Mouse (Mus musculus): ENCODE data around the gene Ifna6.
"Not testable (repeated sequence)": the region's sequence is repeated elsewhere in the genome, so short reads cannot be mapped to it uniquely, and the experiment has no call there.

The Ifna6 gene

DNA sequence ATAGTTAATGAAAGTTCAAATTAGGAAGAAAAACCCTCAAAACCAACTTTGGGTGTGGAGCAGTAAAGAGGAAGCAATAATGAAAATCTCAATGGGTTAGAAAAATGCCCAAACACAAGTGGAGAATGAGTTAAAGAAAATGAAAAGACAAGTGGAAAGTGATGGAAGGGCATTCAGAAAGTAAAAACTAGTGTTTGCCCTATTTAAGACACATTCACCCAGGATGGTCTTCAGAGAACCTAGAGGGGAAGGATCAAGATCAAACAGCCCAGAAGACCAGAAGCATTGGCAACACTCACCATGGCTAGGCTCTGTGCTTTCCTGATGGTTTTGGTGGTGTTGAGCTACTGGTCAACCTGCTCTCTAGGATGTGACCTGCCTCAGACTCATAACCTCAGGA is at the start of gene Ifna6:
Ifna6 (plus strand) TSS at position 301 of the 400 bp plus-strand sequence.
- not testable (repeated sequence) for DNase-seq (ENCODE audit: low spot score in 2 of 2)

DNA sequence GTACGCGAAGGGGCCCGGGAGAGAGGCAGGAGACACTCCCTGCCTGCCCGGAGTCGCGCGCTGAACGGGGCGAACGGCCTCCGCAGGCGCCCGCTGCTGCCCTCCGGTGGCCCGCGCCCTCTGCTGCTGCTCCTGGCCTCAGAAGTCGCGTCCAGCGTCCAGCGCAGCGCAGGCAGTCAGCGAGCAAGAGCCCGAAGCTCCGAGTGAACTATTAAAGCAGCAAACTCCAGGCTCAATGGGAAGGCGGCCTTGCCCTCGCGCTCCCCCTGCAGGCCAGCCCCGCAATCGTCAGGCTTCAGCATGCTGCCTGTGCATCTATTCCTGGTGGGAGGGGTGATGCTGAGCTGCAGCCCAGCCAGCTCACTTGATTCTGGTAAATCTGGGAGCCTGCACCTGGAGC is 47.7 kb upstream of the Ifna6 start, which contains the start of gene Gm13272:
Gm13272 (plus strand) TSS at position 301 of the 400 bp plus-strand sequence.
- DNase-seq (ENCODE audit: low spot score in 2 of 2) = not testable (repeated sequence)

DNA sequence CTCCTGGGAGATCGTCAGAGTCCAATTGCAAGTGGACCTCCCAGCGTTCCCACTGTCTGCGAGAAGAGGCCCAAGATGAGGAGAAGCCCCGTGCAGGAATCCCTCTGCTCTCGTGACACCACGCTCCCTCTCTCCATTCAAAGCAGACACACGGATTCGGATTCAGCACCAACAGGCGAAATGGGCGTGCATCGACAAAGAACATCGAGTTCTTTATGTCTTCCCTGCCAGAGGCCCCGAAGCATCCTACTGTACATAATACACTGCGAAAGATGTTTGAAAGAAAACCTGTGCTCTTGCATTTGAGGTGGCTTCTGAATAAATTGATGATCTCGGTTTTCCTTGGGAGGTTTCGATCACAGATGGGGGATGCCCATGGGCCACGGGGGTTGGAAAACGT is 46.9 kb upstream of the Ifna6 start:
- not testable (repeated sequence) for DNase-seq (ENCODE audit: low spot score in 2 of 2)

DNA sequence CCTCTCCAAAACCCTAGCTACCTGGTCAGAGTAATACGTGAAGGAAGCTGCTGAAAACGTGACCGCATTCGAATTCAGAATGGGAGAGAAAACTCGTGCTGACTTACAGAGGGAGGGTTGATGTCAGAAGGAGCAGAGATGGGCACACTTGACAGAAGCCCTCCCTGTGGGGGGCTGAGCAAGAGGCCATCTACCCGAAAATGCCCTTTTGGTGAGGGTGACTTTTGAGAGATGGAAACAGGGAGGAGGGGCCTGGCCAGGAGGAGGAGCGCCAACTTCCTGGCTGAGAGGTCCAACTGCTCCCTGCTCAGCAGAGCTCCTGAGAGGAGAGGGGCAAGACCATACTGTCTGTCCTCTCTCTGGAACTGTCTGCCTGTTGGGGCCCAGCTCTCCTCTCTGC is 45.4 kb upstream of the Ifna6 start, which contains the start of gene Ifnz:
Ifnz (plus strand) TSS at position 301 of the 400 bp plus-strand sequence.
- DNase-seq (ENCODE audit: low spot score in 2 of 2) = not testable (repeated sequence)

DNA sequence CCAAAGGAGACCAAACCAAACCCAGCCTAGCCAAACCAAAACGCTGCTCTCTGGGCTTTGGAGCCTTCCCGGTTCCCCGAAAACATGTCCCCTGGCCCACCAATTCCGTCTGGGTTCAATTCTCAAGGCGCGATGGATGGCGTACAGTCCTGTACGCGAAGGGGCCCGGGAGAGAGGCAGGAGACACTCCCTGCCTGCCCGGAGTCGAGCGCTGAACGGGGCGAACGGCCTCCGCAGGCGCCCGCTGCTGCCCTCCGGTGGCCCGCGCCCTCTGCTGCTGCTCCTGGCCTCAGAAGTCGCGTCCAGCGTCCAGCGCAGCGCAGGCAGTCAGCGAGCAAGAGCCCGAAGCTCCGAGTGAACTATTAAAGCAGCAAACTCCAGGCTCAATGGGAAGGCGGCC is 44.9 kb upstream of the Ifna6 start:
- DNase-seq (ENCODE audit: low spot score in 2 of 2) = not testable (repeated sequence)

DNA sequence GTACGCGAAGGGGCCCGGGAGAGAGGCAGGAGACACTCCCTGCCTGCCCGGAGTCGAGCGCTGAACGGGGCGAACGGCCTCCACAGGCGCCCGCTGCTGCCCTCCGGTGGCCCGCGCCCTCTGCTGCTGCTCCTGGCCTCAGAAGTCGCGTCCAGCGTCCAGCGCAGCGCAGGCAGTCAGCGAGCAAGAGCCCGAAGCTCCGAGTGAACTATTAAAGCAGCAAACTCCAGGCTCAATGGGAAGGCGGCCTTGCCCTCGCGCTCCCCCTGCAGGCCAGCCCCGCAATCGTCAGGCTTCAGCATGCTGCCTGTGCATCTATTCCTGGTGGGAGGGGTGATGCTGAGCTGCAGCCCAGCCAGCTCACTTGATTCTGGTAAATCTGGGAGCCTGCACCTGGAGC is 41.8 kb upstream of the Ifna6 start, which contains the start of gene Gm13276:
Gm13276 (plus strand) TSS at position 301 of the 400 bp plus-strand sequence.
- DNase-seq (ENCODE audit: low spot score in 2 of 2) = not testable (repeated sequence)

DNA sequence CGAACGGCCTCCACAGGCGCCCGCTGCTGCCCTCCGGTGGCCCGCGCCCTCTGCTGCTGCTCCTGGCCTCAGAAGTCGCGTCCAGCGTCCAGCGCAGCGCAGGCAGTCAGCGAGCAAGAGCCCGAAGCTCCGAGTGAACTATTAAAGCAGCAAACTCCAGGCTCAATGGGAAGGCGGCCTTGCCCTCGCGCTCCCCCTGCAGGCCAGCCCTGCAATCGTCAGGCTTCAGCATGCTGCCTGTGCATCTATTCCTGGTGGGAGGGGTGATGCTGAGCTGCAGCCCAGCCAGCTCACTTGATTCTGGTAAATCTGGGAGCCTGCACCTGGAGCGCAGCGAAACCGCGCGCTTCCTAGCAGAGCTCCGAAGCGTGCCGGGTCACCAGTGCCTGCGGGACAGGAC is 38.8 kb upstream of the Ifna6 start, which contains the start of gene Gm13277:
Gm13277 (plus strand) TSS at position 231 of the 400 bp plus-strand sequence.
- DNase-seq (ENCODE audit: low spot score in 2 of 2) = peak; percentile 33 to 59

DNA sequence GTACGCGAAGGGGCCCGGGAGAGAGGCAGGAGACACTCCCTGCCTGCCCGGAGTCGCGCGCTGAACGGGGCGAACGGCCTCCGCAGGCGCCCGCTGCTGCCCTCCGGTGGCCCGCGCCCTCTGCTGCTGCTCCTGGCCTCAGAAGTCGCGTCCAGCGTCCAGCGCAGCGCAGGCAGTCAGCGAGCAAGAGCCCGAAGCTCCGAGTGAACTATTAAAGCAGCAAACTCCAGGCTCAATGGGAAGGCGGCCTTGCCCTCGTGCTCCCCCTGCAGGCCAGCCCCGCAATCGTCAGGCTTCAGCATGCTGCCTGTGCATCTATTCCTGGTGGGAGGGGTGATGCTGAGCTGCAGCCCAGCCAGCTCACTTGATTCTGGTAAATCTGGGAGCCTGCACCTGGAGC is 36.0 kb upstream of the Ifna6 start, which contains the start of gene Gm13278:
Gm13278 (plus strand) TSS at position 301 of the 400 bp plus-strand sequence.
- DNase-seq (ENCODE audit: low spot score in 2 of 2) = not testable (repeated sequence)

DNA sequence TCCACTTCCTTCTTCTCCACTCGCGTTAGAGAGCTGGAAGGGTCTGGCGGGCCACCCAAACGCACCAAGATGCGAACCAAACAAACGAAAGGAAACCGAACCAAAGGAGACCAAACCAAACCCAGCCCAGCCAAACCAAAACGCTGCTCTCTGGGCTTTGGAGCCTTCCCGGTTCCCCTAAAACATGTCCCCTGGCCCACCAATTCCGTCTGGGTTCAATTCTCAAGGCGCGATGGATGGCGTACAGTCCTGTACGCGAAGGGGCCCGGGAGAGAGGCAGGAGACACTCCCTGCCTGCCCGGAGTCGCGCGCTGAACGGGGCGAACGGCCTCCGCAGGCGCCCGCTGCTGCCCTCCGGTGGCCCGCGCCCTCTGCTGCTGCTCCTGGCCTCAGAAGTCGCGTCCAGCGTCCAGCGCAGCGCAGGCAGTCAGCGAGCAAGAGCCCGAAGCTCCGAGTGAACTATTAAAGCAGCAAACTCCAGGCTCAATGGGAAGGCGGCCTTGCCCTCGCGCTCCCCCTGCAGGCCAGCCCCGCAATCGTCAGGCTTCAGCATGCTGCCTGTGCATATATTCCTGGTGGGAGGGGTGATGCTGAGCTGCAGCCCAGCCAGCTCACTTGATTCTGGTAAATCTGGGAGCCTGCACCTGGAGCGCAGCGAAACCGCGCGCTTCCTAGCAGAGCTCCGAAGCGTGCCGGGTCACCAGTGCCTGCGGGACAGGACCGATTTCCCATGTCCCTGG is 33.1 kb upstream of the Ifna6 start, which contains the start of gene Gm13275:
Gm13275 (plus strand) TSS at position 552 of the 740 bp plus-strand sequence.
- peak; percentile 66 for DNase-seq (ENCODE audit: low spot score in 2 of 2)

DNA sequence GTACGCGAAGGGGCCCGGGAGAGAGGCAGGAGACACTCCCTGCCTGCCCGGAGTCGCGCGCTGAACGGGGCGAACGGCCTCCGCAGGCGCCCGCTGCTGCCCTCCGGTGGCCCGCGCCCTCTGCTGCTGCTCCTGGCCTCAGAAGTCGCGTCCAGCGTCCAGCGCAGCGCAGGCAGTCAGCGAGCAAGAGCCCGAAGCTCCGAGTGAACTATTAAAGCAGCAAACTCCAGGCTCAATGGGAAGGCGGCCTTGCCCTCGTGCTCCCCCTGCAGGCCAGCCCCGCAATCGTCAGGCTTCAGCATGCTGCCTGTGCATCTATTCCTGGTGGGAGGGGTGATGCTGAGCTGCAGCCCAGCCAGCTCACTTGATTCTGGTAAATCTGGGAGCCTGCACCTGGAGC is 30.1 kb upstream of the Ifna6 start, which contains the start of gene Gm13279:
Gm13279 (plus strand) TSS at position 301 of the 400 bp plus-strand sequence.
- not testable (repeated sequence) for DNase-seq (ENCODE audit: low spot score in 2 of 2)

DNA sequence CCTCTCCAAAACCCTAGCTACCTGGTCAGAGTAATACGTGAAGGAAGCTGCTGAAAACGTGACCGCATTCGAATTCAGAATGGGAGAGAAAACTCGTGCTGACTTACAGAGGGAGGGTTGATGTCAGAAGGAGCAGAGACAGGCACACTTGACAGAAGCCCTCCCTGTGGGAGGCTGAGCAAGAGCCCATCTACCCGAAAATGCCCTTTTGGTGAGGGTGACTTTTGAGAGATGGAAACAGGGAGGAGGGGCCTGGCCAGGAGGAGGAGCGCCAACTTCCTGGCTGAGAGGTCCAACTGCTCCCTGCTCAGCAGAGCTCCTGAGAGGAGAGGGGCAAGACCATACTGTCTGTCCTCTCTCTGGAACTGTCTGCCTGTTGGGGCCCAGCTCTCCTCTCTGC is 27.9 kb upstream of the Ifna6 start, which contains the start of gene Gm13285:
Gm13285 (plus strand) TSS at position 301 of the 400 bp plus-strand sequence.
- DNase-seq (ENCODE audit: low spot score in 2 of 2) = not testable (repeated sequence)

DNA sequence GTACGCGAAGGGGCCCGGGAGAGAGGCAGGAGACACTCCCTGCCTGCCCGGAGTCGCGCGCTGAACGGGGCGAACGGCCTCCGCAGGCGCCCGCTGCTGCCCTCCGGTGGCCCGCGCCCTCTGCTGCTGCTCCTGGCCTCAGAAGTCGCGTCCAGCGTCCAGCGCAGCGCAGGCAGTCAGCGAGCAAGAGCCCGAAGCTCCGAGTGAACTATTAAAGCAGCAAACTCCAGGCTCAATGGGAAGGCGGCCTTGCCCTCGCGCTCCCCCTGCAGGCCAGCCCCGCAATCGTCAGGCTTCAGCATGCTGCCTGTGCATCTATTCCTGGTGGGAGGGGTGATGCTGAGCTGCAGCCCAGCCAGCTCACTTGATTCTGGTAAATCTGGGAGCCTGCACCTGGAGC is 24.3 kb upstream of the Ifna6 start, which contains the start of gene Gm13287:
Gm13287 (plus strand) TSS at position 301 of the 400 bp plus-strand sequence.
- not testable (repeated sequence) for DNase-seq (ENCODE audit: low spot score in 2 of 2)

DNA sequence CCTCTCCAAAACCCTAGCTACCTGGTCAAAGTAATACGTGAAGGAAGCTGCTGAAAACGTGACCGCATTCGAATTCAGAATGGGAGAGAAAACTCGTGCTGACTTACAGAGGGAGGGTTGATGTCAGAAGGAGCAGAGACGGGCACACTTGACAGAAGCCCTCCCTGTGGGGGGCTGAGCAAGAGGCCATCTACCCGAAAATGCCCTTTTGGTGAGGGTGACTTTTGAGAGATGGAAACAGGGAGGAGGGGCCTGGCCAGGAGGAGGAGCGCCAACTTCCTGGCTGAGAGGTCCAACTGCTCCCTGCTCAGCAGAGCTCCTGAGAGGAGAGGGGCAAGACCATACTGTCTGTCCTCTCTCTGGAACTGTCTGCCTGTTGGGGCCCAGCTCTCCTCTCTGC is 22.0 kb upstream of the Ifna6 start, which contains the start of gene Gm13288:
Gm13288 (plus strand) TSS at position 301 of the 400 bp plus-strand sequence.
- not testable (repeated sequence) for DNase-seq (ENCODE audit: low spot score in 2 of 2)

DNA sequence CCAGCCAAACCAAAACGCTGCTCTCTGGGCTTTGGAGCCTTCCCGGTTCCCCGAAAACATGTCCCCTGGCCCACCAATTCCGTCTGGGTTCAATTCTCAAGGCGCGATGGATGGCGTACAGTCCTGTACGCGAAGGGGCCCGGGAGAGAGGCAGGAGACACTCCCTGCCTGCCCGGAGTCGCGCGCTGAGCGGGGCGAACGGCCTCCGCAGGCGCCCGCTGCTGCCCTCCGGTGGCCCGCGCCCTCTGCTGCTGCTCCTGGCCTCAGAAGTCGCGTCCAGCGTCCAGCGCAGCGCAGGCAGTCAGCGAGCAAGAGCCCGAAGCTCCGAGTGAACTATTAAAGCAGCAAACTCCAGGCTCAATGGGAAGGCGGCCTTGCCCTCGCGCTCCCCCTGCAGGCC is 21.5 kb upstream of the Ifna6 start:
- not testable (repeated sequence) for DNase-seq (ENCODE audit: low spot score in 2 of 2)

DNA sequence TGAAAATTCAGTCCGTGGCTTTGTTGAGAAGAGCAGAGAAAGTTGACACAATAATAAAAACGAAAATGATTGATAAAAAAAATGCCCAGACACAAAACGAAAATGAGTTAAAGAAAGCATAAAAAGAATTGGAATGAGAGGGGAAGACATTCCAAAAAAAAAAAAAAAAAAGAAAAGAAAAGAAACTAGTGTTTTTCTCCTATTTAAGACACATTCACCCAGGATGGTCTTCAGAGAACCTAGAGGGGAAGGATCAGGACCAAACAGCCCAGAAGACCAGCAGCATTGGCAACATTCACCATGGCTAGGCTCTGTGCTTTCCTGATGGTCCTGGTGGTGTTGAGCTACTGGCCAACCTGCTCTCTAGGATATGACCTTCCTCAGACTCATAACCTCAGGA is 11.3 kb upstream of the Ifna6 start, which contains the start of gene Ifna7:
Ifna7 (plus strand) TSS at position 301 of the 400 bp plus-strand sequence.
- DNase-seq (ENCODE audit: low spot score in 2 of 2) = no peak

DNA sequence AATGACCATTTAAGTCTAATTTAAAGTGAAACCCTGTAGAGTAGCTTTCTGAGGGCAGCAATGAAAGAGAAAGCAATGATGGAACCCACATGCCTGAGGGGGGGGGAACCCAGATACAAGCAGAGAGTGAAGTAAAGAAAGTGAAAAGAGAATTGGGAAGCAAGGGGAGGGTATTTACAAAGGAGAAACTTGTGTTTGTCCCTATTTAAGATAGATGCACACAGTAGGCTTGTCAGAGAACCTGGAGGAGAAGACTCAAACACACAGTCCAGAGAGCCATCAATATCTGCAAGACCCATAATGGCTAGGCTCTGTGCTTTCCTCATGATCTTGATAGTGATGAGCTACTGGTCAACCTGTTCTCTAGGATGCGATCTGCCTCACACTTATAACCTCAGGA is 7.6 kb upstream of the Ifna6 start, which contains the start of gene Ifna11:
Ifna11 (plus strand) TSS at position 301 of the 400 bp plus-strand sequence.
- no peak for DNase-seq (ENCODE audit: low spot score in 2 of 2)

DNA sequence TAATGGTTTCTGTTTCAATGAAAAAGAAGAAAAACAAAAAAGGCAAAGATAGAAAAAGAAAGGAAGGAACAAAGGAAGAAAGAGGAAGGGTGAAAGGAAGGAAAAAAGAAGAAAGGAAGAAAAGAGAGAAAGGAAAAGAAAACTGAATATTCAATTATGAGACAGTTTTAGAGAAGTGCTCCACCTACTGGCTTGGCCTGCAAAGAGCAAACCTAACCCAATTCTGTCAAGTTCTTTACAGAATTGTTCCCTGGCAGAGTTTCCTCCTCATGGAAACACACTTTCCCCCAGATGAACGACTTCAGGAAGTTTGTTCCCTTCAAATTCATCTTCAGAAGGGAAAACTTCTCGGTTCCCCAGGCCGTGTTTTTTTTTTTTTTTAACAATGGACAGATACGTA is 4.2 kb upstream of the Ifna6 start:
- DNase-seq (ENCODE audit: low spot score in 2 of 2) = no peak

DNA sequence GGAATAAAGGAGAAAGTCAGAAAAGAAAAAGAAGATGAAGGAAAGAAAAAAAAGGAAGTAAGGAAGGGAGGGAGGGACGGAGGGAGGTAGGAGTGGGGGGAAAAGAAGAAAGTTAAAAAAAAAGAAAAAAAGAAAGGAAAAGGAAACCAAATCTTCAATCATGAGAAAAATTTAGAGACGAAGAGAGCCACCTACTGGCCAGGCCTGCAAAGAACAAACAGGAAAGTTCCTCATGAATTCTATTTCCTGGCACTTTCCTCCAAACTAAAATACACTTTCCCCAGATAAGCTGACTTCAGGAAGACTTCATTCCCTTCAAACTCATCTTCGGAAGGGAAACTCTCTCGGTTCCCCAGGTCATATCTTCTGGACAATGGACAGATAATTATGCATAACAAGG is 3.3 kb downstream of the Ifna6 start:
- peak in 1 of 2 experiments; percentile 18 for DNase-seq (ENCODE audit: low spot score in 2 of 2)

DNA sequence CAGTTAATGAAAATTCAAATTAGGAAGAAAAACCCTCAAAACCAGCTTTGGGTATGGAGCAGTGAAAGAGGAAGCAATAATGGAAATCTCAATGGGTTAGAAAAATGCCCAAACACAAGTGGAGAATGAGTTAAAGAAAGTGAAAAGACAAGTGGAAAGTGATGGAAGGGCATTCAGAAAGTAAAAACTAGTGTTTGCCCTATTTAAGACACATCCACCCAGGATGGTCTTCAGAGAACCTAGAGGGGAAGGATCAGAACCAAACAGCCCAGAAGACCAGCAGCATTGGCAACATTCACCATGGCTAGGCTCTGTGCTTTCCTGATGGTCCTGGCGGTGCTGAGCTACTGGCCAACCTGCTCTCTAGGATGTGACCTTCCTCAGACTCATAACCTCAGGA is 8.0 kb downstream of the Ifna6 start, which contains the start of gene Ifna5:
Ifna5 (plus strand) TSS at position 301 of the 400 bp plus-strand sequence.
- not testable (repeated sequence) for DNase-seq (ENCODE audit: low spot score in 2 of 2)

DNA sequence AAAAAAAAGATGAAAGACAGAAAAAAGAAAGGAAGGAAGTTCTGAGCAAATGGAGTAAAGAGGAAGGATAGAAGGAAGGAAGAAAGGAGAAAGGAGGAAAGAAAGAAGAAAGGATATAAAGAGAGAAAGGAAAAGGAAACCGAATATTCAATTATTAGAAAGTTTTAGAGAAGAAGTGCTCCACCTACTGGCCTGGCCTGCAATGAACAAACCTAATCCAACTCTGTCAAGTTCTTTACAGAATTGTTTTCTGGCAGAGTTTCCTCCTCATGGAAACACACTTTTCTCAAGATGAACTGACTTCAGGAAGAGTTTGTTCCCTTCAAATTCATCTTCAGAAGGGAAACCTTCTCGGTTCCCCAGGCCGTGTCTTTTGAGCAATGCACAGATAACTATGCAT is 11.6 kb downstream of the Ifna6 start:
- DNase-seq (ENCODE audit: low spot score in 2 of 2) = no peak

DNA sequence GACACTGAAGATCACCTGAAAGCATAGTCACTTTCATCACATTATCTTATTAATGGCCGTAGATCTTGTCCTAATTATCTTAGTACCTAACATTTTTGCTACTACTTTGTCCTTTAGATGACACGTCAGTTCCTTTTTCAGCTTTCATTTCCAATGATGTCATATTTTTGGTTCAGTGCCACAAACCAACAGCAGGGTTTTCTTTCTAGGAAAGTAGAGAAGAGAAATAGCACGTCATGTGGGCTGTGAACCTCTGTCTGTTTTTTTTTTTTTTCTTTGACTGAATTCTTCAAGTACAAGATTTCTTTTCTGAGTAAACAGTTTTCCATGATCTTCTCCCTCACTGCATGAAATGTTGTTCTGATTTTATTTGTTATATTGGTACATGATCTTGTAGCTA is 12.8 kb downstream of the Ifna6 start:
- no peak for DNase-seq (ENCODE audit: low spot score in 2 of 2)

DNA sequence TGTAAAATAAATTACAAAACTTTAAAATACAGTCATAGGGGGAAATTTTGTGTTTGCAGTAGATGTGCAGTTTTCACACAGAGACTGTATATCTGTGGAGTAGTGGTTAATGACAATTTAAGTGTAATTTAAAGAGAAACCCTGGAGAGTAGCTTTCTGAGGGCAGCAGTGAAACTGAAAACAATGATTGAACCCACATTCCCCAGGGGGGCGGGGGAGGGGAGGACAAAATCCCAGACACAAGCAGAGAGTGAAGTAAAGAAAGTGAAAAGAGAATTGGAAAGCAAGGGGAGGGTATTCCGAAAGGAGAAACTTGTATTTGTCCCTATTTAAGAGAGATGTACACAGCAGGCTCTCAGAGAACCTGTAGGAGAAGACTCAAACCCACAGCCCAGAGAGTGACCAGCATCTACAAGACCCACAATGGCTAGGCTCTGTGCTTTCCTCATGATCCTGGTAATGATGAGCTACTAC is 14.3 kb downstream of the Ifna6 start, which contains the start of gene Ifna4:
Ifna4 (plus strand) TSS at position 424 of the 474 bp plus-strand sequence.
- no peak for DNase-seq (ENCODE audit: low spot score in 2 of 2)

All from frontal cortex, postnatal 10 days (tissue).